Mouse (Mus musculus): ENCODE data around the gene Pde12. TPM values are rescaled to one million over a fixed set of nuclear protein-coding genes. Genes with fewer than 3 reads are reported as not detected.
A peak's percentile ranks its signal among the peaks of the same experiment; 100 is the strongest.

Pde12 gene
- polyA plus RNA-seq, 1 experiment from 2014 or later: 8.0 TPM

GRCm38 (mm10) chr14:26651901-26652300 lies 17.8 kb downstream of the Pde12 start:
- no peak for ATAC-seq (ENCODE audit: low read depth)

GRCm38 (mm10) chr14:26647811-26648210 lies 21.9 kb downstream of the Pde12 start:
- WGBS: 86% methylated on average over 2 of the region's 2 CpGs
- Histone ChIP-seq H3K4me3 (ENCODE audit: low read length) (no peak overlapping the region), H3K27ac (ENCODE audit: low read length) (no peak overlapping the region), H3K9me3 (ENCODE audit: control insufficient read depth, low read length) (no peaks in the 10 kb centered on the region), H3K4me1 (replicated peaks; ENCODE audit: control insufficient read depth, insufficient read depth, low read length) (peaks cover 6% of the 10 kb centered on the region), H3K9ac (ENCODE audit: low read length) (no peak overlapping the region), H3K4me2 (ENCODE audit: low read depth, low read length) (no peak overlapping the region), H3K27me3 (ENCODE audit: control insufficient read depth, insufficient read depth, low read depth, low read length) (no peaks in the 10 kb centered on the region), H3K36me3 (ENCODE audit: control insufficient read depth, insufficient read depth, low read length) (peaks cover 8% of the 10 kb centered on the region)
- no peak for ATAC-seq (ENCODE audit: low read depth)

More at GRCm38 (mm10) chr14:26651901-26652300, 17.8 kb downstream of the Pde12 start:
- no peak overlapping the region for H3K4me3 ChIP-seq (ENCODE audit: low read length)
- no peaks in the 10 kb centered on the region; the same call in 1 of the 2 replicates for H3K4me1 ChIP-seq (replicated peaks; ENCODE audit: control insufficient read depth, insufficient read depth, low read length)
- H3K36me3 ChIP-seq (ENCODE audit: control insufficient read depth, insufficient read depth, low read length): peaks cover 26% of the 10 kb centered on the region
- no peak overlapping the region for H3K9ac ChIP-seq (ENCODE audit: low read length)
- no peaks in the 10 kb centered on the region for H3K27me3 ChIP-seq (ENCODE audit: control insufficient read depth, insufficient read depth, low read depth, low read length)
- H3K4me2 ChIP-seq (ENCODE audit: low read depth, low read length): no peak overlapping the region
- H3K27ac ChIP-seq (ENCODE audit: low read length): no peak overlapping the region
- H3K9me3 ChIP-seq (ENCODE audit: control insufficient read depth, low read length): no peaks in the 10 kb centered on the region

DNA sequence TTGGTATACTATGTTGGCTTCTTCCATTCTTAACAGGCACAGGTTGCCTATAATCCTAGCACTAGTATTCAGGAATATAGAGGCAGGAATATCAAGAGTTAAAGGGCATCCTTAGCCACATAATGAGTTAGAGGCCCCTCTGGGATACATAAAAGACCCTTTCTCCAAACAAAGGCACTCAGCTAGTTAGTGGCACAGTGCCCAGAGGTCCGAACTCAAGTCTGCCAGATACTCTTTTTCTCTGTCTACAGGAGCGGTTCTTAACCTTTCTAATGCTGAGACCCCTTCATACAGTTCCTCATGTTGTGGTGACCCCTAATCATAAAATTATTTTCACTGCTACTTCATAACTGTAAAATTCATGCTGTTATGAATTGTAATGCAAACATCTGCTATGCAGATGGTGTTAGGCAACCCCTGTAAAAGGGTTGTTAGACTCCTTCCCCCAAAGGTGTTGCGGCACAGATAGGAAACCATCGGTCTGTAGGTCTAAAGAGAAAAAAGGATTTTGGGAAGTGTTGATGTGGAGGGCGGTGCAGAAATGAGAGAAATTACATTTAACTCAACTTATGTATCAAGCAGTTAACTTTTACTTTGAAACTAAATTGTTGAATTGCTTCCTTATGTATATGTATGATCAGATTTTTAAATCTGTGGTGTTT lies 23.6 kb downstream of the Pde12 start:
- no peak overlapping the region for H3K27ac ChIP-seq (ENCODE audit: low read length)
- no peaks in the 10 kb centered on the region for H3K9me3 ChIP-seq (ENCODE audit: control insufficient read depth, low read length)
- no peak for ATAC-seq (ENCODE audit: low read depth)
- no peak overlapping the region for H3K9ac ChIP-seq (ENCODE audit: low read length)
- H3K36me3 ChIP-seq (ENCODE audit: control insufficient read depth, insufficient read depth, low read length): peaks cover 8% of the 10 kb centered on the region
- no peak overlapping the region for H3K4me3 ChIP-seq (ENCODE audit: low read length)
- H3K4me2 ChIP-seq (ENCODE audit: low read depth, low read length): no peak overlapping the region
- WGBS: 50% methylated on average over 5 of the region's 5 CpGs
- H3K4me1 ChIP-seq (replicated peaks; ENCODE audit: control insufficient read depth, insufficient read depth, low read length): peaks cover 6% of the 10 kb centered on the region
- no peaks in the 10 kb centered on the region for H3K27me3 ChIP-seq (ENCODE audit: control insufficient read depth, insufficient read depth, low read depth, low read length)

GRCm38 (mm10) chr14:26643006-26643624 lies 26.6 kb downstream of the Pde12 start:
- 64% methylated on average over 3 of the region's 3 CpGs for WGBS
- peaks cover 6% of the 10 kb centered on the region for H3K36me3 ChIP-seq (ENCODE audit: control insufficient read depth, insufficient read depth, low read length)
- no peak overlapping the region for H3K9ac ChIP-seq (ENCODE audit: low read length)
- H3K4me1 ChIP-seq (replicated peaks; ENCODE audit: control insufficient read depth, insufficient read depth, low read length): peaks cover 15% of the 10 kb centered on the region
- no peak for ATAC-seq (ENCODE audit: low read depth)
- H3K9me3 ChIP-seq (ENCODE audit: control insufficient read depth, low read length): no peaks in the 10 kb centered on the region
- H3K4me2 ChIP-seq (ENCODE audit: low read depth, low read length): no peak overlapping the region
- H3K27me3 ChIP-seq (ENCODE audit: control insufficient read depth, insufficient read depth, low read depth, low read length): no peaks in the 10 kb centered on the region
- no peak overlapping the region for H3K4me3 ChIP-seq (ENCODE audit: low read length)
- no peak overlapping the region for H3K27ac ChIP-seq (ENCODE audit: low read length)

DNA sequence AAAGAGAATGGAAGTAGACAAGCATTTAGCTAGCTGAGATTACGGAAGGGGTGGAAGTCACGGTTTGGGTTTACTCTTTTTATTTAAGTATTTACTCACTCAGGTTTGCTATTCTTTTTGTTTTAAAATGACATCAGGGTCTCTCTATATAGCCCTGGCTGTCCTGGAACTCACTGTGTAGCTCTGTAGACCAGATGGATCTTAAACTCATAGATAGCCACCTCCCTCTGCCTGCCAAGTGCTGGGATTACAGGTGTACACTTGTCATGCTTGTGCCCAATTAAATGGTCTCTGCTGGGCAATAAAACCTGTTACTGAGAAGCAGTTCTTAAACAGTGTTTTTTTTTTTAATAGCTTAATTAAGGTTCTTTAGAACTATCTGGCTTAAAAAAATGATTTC lies 29.7 kb downstream of the Pde12 start:
- Histone ChIP-seq H3K27me3 (ENCODE audit: control insufficient read depth, insufficient read depth, low read depth, low read length) (no peaks in the 10 kb centered on the region), H3K4me1 (replicated peaks; ENCODE audit: control insufficient read depth, insufficient read depth, low read length) (peaks cover 13% of the 10 kb centered on the region), H3K9ac (ENCODE audit: low read length) (peak overlapping the region; percentile 50), H3K4me2 (ENCODE audit: low read depth, low read length) (peak overlapping the region; percentile 82), H3K27ac (ENCODE audit: low read length) (no peak overlapping the region), H3K36me3 (ENCODE audit: control insufficient read depth, insufficient read depth, low read length) (no peaks in the 10 kb centered on the region), H3K4me3 (ENCODE audit: low read length) (peak overlapping the region; percentile 99), H3K9me3 (ENCODE audit: control insufficient read depth, low read length) (no peaks in the 10 kb centered on the region)
- 25% methylated on average over 2 of the region's 2 CpGs for WGBS
- ATAC-seq (ENCODE audit: low read depth): no peak

GRCm38 (mm10) chr14:26639251-26639650 lies 30.4 kb downstream of the Pde12 start:
- peak overlapping the region; percentile 99 for H3K4me3 ChIP-seq (ENCODE audit: low read length)
- H3K9ac ChIP-seq (ENCODE audit: low read length): peak overlapping the region; percentile 98
- no peaks in the 10 kb centered on the region for H3K27me3 ChIP-seq (ENCODE audit: control insufficient read depth, insufficient read depth, low read depth, low read length)
- ATAC-seq (ENCODE audit: low read depth): no peak
- H3K36me3 ChIP-seq (ENCODE audit: control insufficient read depth, insufficient read depth, low read length): no peaks in the 10 kb centered on the region
- no peaks in the 10 kb centered on the region for H3K9me3 ChIP-seq (ENCODE audit: control insufficient read depth, low read length)
- WGBS: 2% methylated on average over 11 of the region's 11 CpGs
- H3K27ac ChIP-seq (ENCODE audit: low read length): peak overlapping the region; percentile 52; the same call in 1 of the 2 replicates
- H3K4me2 ChIP-seq (ENCODE audit: low read depth, low read length): peak overlapping the region; percentile 82
- peaks cover 13% of the 10 kb centered on the region for H3K4me1 ChIP-seq (replicated peaks; ENCODE audit: control insufficient read depth, insufficient read depth, low read length)

DNA sequence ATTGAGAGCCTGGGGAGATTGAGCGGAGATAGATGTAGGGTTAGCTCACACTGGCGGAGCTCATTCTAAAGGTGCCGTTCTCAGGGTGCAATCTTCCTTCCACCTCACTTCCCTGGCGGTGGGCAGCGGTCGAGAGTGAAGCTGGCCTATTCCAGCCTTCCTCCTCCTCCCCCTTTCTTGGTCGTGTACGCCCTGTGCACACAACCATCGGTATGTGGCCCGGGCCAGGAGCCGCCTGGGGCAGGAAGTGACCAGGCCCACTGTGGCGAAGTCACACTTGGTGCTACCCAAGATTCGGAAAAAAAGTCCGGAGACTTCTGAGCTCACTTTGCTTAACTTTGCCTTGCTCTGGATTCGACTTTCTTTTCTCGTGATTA lies 31.0 kb downstream of the Pde12 start:
- Histone ChIP-seq H3K4me1 (replicated peaks; ENCODE audit: control insufficient read depth, insufficient read depth, low read length) (peaks cover 13% of the 10 kb centered on the region), H3K4me2 (ENCODE audit: low read depth, low read length) (peak overlapping the region; percentile 82), H3K36me3 (ENCODE audit: control insufficient read depth, insufficient read depth, low read length) (no peaks in the 10 kb centered on the region), H3K9me3 (ENCODE audit: control insufficient read depth, low read length) (no peaks in the 10 kb centered on the region), H3K27me3 (ENCODE audit: control insufficient read depth, insufficient read depth, low read depth, low read length) (no peaks in the 10 kb centered on the region), H3K27ac (ENCODE audit: low read length) (peak overlapping the region; percentile 97), H3K4me3 (ENCODE audit: low read length) (peak overlapping the region; percentile 99), H3K9ac (ENCODE audit: low read length) (peak overlapping the region; percentile 98)
- ATAC-seq (ENCODE audit: low read depth): peak; percentile 56
- under 1% methylated on average over 16 of the region's 16 CpGs for WGBS

- peaks cover 13% of the 10 kb centered on the region for H3K4me1 ChIP-seq (replicated peaks; ENCODE audit: control insufficient read depth, insufficient read depth, low read length)
- H3K4me2 ChIP-seq (ENCODE audit: low read depth, low read length): peak within 1 kb of the TSS; percentile 82
- H3K9me3 ChIP-seq (ENCODE audit: control insufficient read depth, low read length): no peaks in the 10 kb centered on the region
- under 1% methylated on average over 83 of the region's 83 CpGs for WGBS
- no peaks in the 10 kb centered on the region for H3K36me3 ChIP-seq (ENCODE audit: control insufficient read depth, insufficient read depth, low read length)
- no peaks in the 10 kb centered on the region for H3K27me3 ChIP-seq (ENCODE audit: control insufficient read depth, insufficient read depth, low read depth, low read length)
- ATAC-seq (ENCODE audit: low read depth): peak; percentile 98
- peak within 1 kb of the TSS; percentile 99 for H3K4me3 ChIP-seq (ENCODE audit: low read length)
- H3K27ac ChIP-seq (ENCODE audit: low read length): peak within 1 kb of the TSS; percentile 97
- peak within 1 kb of the TSS; percentile 98 for H3K9ac ChIP-seq (ENCODE audit: low read length)
Measured at GRCm38 (mm10) chr14:26637851-26638707, 31.6 kb downstream of the Pde12 start, which contains the start of gene Arf4. TSS of gene Arf4 (plus strand) at chr14:26638074.

Measured in lung, embryonic 16.5 days (tissue).